Mouse (Mus musculus) cerebellum, adult 2 months (tissue): ENCODE data around the gene Srp72. TPM values are rescaled to one million over a fixed set of nuclear protein-coding genes. Genes with fewer than 3 reads are reported as not detected.

ENCODE experiments used
- DNase-seq, 2 experiments: peaks; one replicate each; pipeline ENCODE4 v3.0.0; 2021
- H3K27ac ChIP-seq: fragments of 200-500 bp; 2 replicates; pipeline ENCODE4 v1.5.1; 2012; ENCODE audit warnings: low read length, control low read depth, inconsistent platforms; ENCODE audit not compliant: insufficient read depth
- H3K27me3 ChIP-seq: fragments of 200-500 bp; 2 replicates; pipeline ENCODE4 v1.6.1; 2012; ENCODE audit warnings: inconsistent platforms, mild to moderate bottlenecking, low read length, moderate library complexity; ENCODE audit not compliant: control insufficient read depth, insufficient read depth
- H3K4me1 ChIP-seq: fragments of 200-500 bp; 2 replicates; pipeline ENCODE4 v1.6.1; 2011; ENCODE audit warnings: low read length; ENCODE audit not compliant: control insufficient read depth, insufficient read depth
- H3K4me3 ChIP-seq: fragments of 200-500 bp; replicated peaks from 2 replicates; pipeline ENCODE3; 2011; ENCODE audit warnings: mild to moderate bottlenecking, low read depth, low read length, control low read depth; ENCODE audit not compliant: insufficient read depth
- CTCF ChIP-seq: fragments of 200-500 bp; IDR thresholded peaks from 2 replicates; pipeline ENCODE4 v1.5.1; 2011; ENCODE audit warnings: low read depth, mild to moderate bottlenecking, control low read depth, low read length, moderate library complexity, borderline replicate concordance; ENCODE audit not compliant: insufficient read depth
- POLR2A ChIP-seq: fragments of 200-500 bp; IDR thresholded peaks from 2 replicates; pipeline ENCODE4 v1.6.1; 2011; ENCODE audit warnings: low read length, control low read depth, borderline replicate concordance; ENCODE audit not compliant: insufficient read depth
- WGBS: fragments of 180-500 bp; shearing (Covaris S2); methylation state at CpG from one replicate; pipeline ENCODE4 v1.1.7; 2018; 5-methylcytosine and 5-hydroxymethylcytosine counted together
- polyA plus RNA-seq: library from polyadenylated mRNA; depleted of rRNA; stranded (reverse); fragments of >200 nt; gene quantifications from 2 replicates; pipeline ENCODE4 v1.2.3, GENCODE M21; 2012

Gene Srp72
- polyA plus RNA-seq, 1 experiment = 62.0 TPM

DNA sequence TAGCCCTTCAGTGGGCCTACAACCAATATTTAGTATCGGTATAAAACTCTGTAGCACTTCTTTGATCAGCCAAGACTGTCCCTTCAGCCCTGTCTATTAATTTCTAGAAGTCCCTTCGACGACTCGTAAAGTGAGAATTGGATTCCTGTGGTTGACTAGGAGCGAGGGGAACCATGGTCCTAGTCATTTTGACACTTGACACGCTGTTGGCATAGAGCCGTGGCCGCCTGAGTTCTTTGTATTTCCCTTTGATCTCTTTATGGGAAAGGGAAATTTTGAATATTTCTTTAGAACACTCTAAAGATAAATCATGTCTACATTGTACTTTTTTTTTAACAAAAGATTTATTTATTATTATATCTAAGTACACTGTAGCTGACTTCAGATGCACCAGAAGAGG lies 1.3 kb downstream of the Srp72 start:
- WGBS = 53% methylated on average over 8 of the region's 8 CpGs
- Histone ChIP-seq H3K27me3 (no peaks in the 10 kb centered on the region), H3K4me1 (no peaks in the 10 kb centered on the region; the same call in 1 of the 2 replicates), H3K4me3 (no peak overlapping the region), H3K27ac (no peak overlapping the region)
- TF ChIP-seq CTCF = no peak
- no peak for TF ChIP-seq POLR2A
- DNase-seq = no peak

DNA sequence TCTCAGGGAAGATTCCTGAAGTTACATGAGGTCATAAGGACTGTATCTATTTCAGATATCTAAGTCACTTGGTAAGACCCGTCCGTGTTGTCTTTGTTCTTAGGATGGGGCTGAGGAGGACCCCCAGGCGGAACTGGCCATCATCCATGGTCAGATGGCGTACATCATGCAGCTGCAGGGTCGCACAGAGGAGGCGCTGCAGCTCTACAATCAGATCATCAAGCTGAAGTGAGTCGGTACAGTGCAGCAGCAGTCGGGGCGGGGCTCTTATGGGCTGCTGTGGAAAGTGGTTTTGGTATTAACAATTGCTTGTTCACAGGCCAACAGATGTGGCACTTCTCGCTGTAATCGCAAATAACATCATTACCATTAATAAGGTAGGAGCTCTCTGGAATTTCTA lies 9.5 kb downstream of the Srp72 start:
- TF ChIP-seq POLR2A (no peak), CTCF (no peak)
- Histone ChIP-seq H3K4me3 (no peak overlapping the region), H3K27ac (no peak overlapping the region), H3K27me3 (no peaks in the 10 kb centered on the region), H3K4me1 (no peaks in the 10 kb centered on the region)
- DNase-seq = no peak
- 89% methylated on average over 11 of the region's 11 CpGs for WGBS

DNA sequence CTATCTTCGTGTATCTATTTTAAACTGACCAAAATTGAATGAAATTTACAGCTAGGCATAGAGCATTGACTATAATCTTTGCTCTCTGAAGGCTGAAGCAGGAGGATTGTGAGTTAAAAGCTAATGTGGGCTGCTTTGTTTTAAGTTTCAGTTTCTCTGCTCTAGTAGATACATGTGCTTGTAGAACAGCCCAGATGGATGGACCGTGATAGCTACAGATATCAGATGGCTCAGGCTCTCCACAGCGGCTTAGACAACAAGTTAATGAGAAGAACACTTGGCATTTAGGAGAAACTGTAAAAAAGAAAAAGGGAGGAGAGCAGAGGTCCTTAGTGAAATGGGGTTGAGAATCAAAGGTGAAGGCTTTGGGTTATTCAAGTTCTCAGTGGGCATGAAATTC lies 16.3 kb downstream of the Srp72 start:
- Histone ChIP-seq H3K4me1 (no peaks in the 10 kb centered on the region), H3K27me3 (no peaks in the 10 kb centered on the region), H3K27ac (no peak overlapping the region), H3K4me3 (no peak overlapping the region)
- no peak for TF ChIP-seq CTCF
- TF ChIP-seq POLR2A = no peak
- DNase-seq = no peak
- WGBS = 96% methylated on average over 3 of the region's 3 CpGs

DNA sequence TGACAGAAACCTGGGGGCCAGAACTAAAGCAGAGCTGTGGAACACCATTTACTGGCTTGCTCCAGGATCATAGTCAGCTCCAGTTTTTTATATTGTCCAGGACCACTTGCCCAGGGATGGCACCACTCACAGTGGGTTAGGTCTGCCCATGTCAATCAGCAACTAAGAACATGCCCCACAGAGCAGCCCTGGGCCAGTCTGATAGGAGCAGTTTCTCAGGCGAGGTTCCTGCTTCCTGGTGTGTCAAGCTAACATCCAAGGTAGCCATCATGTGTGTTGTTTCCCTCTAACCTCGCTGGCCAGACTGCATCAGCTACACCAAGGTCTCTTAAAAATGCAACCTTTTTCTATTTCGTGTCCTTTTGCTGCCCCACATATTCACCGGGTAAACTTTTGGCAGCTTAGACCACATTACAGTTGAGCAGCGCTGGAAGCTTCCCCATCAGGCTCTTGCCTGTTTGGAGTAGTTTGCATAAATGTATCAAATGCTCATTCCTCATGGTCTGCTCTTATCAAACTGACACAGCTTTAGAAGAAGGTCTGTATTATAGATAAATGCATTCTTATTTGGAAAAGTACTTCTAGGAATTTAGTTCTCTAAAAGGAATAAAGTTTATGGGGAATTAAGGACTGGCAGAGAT lies 18.8 kb downstream of the Srp72 start:
- no peak for TF ChIP-seq CTCF
- TF ChIP-seq POLR2A = no peak
- 93% methylated on average over 5 of the region's 5 CpGs for WGBS
- no peak for DNase-seq
- H3K27ac ChIP-seq = no peak overlapping the region
- H3K27me3 ChIP-seq = no peaks in the 10 kb centered on the region
- H3K4me3 ChIP-seq = no peak overlapping the region
- no peaks in the 10 kb centered on the region for H3K4me1 ChIP-seq

DNA sequence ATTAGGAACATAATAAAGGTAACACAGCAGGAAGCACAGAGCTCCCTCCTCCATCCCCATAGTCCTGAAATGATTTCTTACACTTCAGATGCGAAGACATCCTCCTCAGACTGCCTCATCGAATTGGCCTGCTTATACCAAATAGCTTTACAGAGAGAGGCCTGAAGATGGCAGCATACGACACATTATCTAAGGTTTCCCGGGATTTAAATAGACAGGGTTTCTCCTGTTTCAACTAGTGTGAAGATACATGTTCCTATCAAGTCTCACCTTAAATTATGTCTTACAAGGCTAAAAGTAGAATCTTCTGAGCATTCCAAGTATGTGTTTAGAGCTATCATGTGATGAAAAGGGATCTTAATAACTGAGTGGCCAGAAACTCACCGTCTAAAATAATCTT lies 23.9 kb downstream of the Srp72 start:
- H3K4me1 ChIP-seq = no peaks in the 10 kb centered on the region
- 34% methylated on average over 5 of the region's 5 CpGs for WGBS
- H3K27ac ChIP-seq = no peak overlapping the region
- TF ChIP-seq CTCF (peak; percentile 26; the same call in 1 of the 2 replicates), POLR2A (no peak)
- no peak overlapping the region for H3K4me3 ChIP-seq
- no peak for DNase-seq
- H3K27me3 ChIP-seq = no peaks in the 10 kb centered on the region

DNA sequence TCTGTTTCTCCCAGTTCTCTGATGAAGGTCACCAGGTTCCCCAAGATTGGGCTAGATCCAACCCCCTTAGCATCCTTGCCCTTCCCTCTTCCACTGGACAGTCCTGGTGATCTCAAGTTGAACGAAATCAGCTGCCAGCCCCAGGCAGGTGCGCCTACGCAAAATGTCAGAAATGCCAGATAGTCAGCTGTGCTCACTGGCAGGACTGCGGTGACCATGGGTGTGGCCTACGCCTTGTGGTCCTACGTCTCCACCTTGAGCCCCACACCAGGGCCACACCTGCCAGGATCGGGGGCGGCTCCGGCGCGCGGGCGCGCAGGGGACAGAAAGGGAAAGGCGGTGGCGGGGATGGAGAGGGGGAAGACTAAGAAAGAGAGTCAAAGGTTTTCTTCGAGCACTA lies 26.7 kb downstream of the Srp72 start:
- TF ChIP-seq POLR2A = no peak
- TF ChIP-seq CTCF = no peak
- WGBS = 93% methylated on average over 17 of the region's 17 CpGs
- H3K27me3 ChIP-seq = no peaks in the 10 kb centered on the region
- no peaks in the 10 kb centered on the region for H3K4me1 ChIP-seq
- no peak overlapping the region for H3K27ac ChIP-seq
- no peak overlapping the region for H3K4me3 ChIP-seq
- no peak for DNase-seq

DNA sequence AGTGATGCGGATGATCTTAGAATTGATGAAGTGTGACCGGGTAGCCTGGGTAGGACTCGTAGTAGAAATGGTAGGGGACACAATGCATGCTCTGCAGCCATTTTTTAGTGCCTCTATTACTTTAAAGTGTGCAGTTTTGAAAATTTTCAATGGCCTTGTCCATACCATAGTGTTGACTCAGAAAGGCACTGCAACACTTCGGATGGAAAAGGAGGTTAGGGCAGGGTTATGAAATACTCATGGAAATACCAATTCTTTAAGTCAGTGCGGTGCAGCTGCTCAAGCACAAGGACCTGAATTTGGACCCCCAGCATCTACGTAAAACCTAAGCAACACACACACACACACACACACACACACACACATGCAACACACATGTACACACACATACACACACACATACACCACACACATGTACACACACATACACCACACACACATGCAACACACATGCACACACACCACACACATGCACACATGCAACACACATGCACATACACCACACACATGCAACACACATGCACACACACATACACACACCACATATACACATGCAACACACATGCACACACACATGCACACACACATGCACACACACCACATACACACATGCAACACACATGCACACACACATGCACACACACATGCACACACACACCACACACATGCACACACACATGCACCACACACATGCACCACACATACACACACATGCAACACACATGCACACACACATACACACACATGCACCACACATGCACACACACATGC lies 29.8 kb downstream of the Srp72 start, which contains the start of gene Arl9:
Gene Arl9 (plus strand): TSS at position 5 of the 771 bp plus-strand sequence.
- Histone ChIP-seq H3K4me3 (no peak within 1 kb of the TSS), H3K4me1 (no peaks in the 10 kb centered on the region), H3K27ac (no peak within 1 kb of the TSS), H3K27me3 (no peaks in the 10 kb centered on the region)
- DNase-seq = no peak
- WGBS = 93% methylated on average over 6 of the region's 6 CpGs
- no peak for TF ChIP-seq POLR2A
- TF ChIP-seq CTCF = no peak

DNA sequence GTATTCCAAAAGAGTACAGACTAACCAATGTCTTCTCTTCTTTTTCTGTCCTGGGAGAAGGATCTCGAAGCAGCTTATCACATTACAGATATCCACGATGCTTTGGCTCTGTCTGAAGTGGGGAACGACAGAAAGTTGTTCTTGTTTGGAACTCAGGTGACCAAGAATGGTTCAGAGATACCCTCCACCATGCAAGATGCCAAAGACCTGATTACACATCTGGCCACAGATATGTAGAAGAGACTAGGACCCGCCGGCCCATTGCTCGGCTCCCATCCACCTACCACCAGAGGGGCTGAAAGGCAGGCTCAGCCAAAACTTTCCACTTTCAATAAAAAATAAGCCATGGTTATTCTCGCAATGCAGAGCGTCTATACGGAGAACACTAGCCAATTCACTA lies 35.9 kb downstream of the Srp72 start:
- DNase-seq = no peak
- Histone ChIP-seq H3K27ac (no peak overlapping the region), H3K4me3 (no peak overlapping the region), H3K27me3 (no peaks in the 10 kb centered on the region), H3K4me1 (no peaks in the 10 kb centered on the region)
- TF ChIP-seq CTCF (no peak), POLR2A (no peak)
- 92% methylated on average over 9 of the region's 9 CpGs for WGBS
